Mouse (Mus musculus) Patski (cell line): ENCODE results near the gene Plod2. TPM values are rescaled to one million over a fixed set of nuclear protein-coding genes. Genes with fewer than 3 reads are reported as not detected.

Experiments used
- ATAC-seq: fragments of 100-300 bp; one replicate; pipeline ENCODE4 v1.8.0; 2021
- CTCF ChIA-PET: fragments of 350-600 bp; sonication (Branson Sonifier 250); formaldehyde crosslinking; loops from one replicate; lab custom pipeline; 2022; ENCODE audit warnings: inconsistent platforms; lab: Charles Lee
- POLR2A ChIA-PET: fragments of 350-600 bp; sonication (Branson Sonifier 250); formaldehyde crosslinking; loops from one replicate; lab custom pipeline; 2022; ENCODE audit warnings: antibody characterized with exemption, inconsistent platforms; lab: Charles Lee
- DNase-seq: peaks from one replicate; pipeline ENCODE4 v3.0.0-alpha.2; 2011; ENCODE audit warnings: low read depth, low spot score
- H3K27me3 ChIP-seq: fragments of 371-371 bp; one replicate; pipeline ENCODE4 v1.5.1; 2021
- CTCF ChIP-seq: fragments of 100-300 bp; IDR thresholded peaks from one replicate; pipeline ENCODE4 v1.5.1; 2021
- in situ Hi-C: fragments of 300-500 bp; cut with MboI; formaldehyde crosslinking; loops from 3 replicates; pipeline ENCODE4 v1.11.1; 2018; ENCODE audit warnings: low pct_unique_long_range_greater_than_20kb, mixed read lengths
- polyA plus RNA-seq: library from polyadenylated mRNA; unstranded; gene quantifications from one replicate; pipeline ENCODE4 v1.2.3, GENCODE M21; 2021

The Plod2 gene
- polyA plus RNA-seq, 1 experiment from 2014 or later: 120 TPM

GRCm38 (mm10) chr9:92620088-92620487 lies 78.1 kb downstream of the Plod2 start:
- ATAC-seq: no peak
- TF ChIP-seq CTCF: no peak
- CTCF ChIA-PET: no interaction called here
- in situ Hi-C loops: no loop called here
- DNase-seq: no peak
- POLR2A ChIA-PET: no interaction called here
- H3K27me3 ChIP-seq: no peaks in the 10 kb centered on the region

GRCm38 (mm10) chr9:92621246-92621645 lies 79.2 kb downstream of the Plod2 start:
- CTCF ChIA-PET: no interaction called here
- no peak for ATAC-seq
- no peak for TF ChIP-seq CTCF

GRCm38 (mm10) chr9:92621878-92622282 lies 79.9 kb downstream of the Plod2 start:
- in situ Hi-C loops: no loop called here
- ChIA-PET POLR2A (no interaction called here), CTCF (no interaction called here)
- DNase-seq (no peak), ATAC-seq (no peak)
- no peaks in the 10 kb centered on the region for H3K27me3 ChIP-seq
- no peak for TF ChIP-seq CTCF

More at GRCm38 (mm10) chr9:92621246-92621645, 79.2 kb downstream of the Plod2 start:
- no peaks in the 10 kb centered on the region for H3K27me3 ChIP-seq
- DNase-seq: no peak
- in situ Hi-C loops: no loop called here
- POLR2A ChIA-PET: no interaction called here

- CTCF ChIA-PET: no interaction called here
- no peak for TF ChIP-seq CTCF
Measured at GRCm38 (mm10) chr9:92634792-92635191, 92.8 kb downstream of the Plod2 start.

GRCm38 (mm10) chr9:92639200-92639897 lies 97.3 kb downstream of the Plod2 start:
- ChIA-PET CTCF (interaction anchor here (0.7 to 1.5 kb wide), 3 partner anchors 15 to 130 kb away, joined by 3 read pairs; no protein-coding TSS in a partner anchor), POLR2A (no interaction called here)
- in situ Hi-C loops: no loop called here
- no peak for ATAC-seq
- DNase-seq: no peak
- no peak for TF ChIP-seq CTCF
- peaks cover 7% of the 10 kb centered on the region for H3K27me3 ChIP-seq

More at GRCm38 (mm10) chr9:92634792-92635191, 92.8 kb downstream of the Plod2 start:
- H3K27me3 ChIP-seq: peaks cover 7% of the 10 kb centered on the region
- ATAC-seq (no peak), DNase-seq (no peak)
- in situ Hi-C loops: no loop called here
- POLR2A ChIA-PET: no interaction called here

- in situ Hi-C loops: no loop called here
- ATAC-seq (no peak), DNase-seq (no peak)
- ChIA-PET POLR2A (no interaction called here), CTCF (no interaction called here)
- no peak for TF ChIP-seq CTCF
- H3K27me3 ChIP-seq: peaks cover 3% of the 10 kb centered on the region
Measured at GRCm38 (mm10) chr9:92641717-92642116, 99.7 kb downstream of the Plod2 start.

Other genes starting within 250 kb of the Plod2 start
- gene 1700057G04Rik, start 232.8 kb upstream of the Plod2 start, polyA plus RNA-seq: not detected
- 2.3 TPM for gene Plscr4, start 84.8 kb upstream of the Plod2 start, polyA plus RNA-seq